Mouse (Mus musculus) heart, embryonic 11.5 days (tissue): Measurements from ENCODE around the gene Atp13a3. TPM values are rescaled to one million over a fixed set of nuclear protein-coding genes. Genes with fewer than 3 reads are reported as not detected.

ENCODE experiments used
- ATAC-seq: fragments of 200-750 bp; cut with Nextera tagmentation; replicated peaks from 2 replicates; pipeline ENCODE4 v1.8.0; 2017; ENCODE audit warnings: moderate library complexity; ENCODE audit not compliant: insufficient number of reproducible peaks, low FRiP score, low TSS enrichment
- H3K27ac ChIP-seq: fragments of 300-500 bp; sonication (generic); 2 replicates; pipeline ENCODE4 v1.5.1; 2014; ENCODE audit warnings: mild to moderate bottlenecking, low read depth, low read length
- H3K27me3 ChIP-seq: fragments of 300-500 bp; sonication (generic); 2 replicates; pipeline ENCODE4 v1.6.1; 2014; ENCODE audit warnings: mild to moderate bottlenecking, low read length, mixed read lengths; ENCODE audit not compliant: control insufficient read depth, insufficient read depth
- H3K36me3 ChIP-seq: fragments of 300-500 bp; sonication (generic); 2 replicates; pipeline ENCODE4 v1.6.1; 2014; ENCODE audit warnings: mild to moderate bottlenecking, low read length, moderate library complexity, mixed read lengths; ENCODE audit not compliant: control insufficient read depth, insufficient read depth
- H3K4me1 ChIP-seq: fragments of 300-500 bp; sonication (generic); 2 replicates; pipeline ENCODE4 v1.6.1; 2014; ENCODE audit warnings: low read length; ENCODE audit not compliant: control insufficient read depth, insufficient read depth
- H3K4me2 ChIP-seq: fragments of 300-500 bp; sonication (generic); 2 replicates; pipeline ENCODE4 v1.6.1; 2014; ENCODE audit warnings: mild to moderate bottlenecking, moderate library complexity
- H3K4me3 ChIP-seq: fragments of 300-500 bp; sonication (generic); 2 replicates; pipeline ENCODE4 v1.5.1; 2014; ENCODE audit warnings: low read depth, low read length
- H3K9ac ChIP-seq: fragments of 300-500 bp; sonication (generic); 2 replicates; pipeline ENCODE4 v1.6.1; 2014; ENCODE audit warnings: mild to moderate bottlenecking, low read depth, low read length, moderate library complexity
- H3K9me3 ChIP-seq: fragments of 300-500 bp; sonication (generic); replicated peaks from 2 replicates; pipeline ENCODE4 v1.6.1; 2016; ENCODE audit warnings: low read length; ENCODE audit not compliant: control insufficient read depth
- WGBS: fragments of 180-500 bp; shearing (Covaris S2); extraction: QIAGEN DNeasy Blood & Tissue Kit; methylation state at CpG from one replicate; pipeline ENCODE4 v1.1.7; 2014; ENCODE audit not compliant: insufficient replicate concordance; 5-methylcytosine and 5-hydroxymethylcytosine counted together
- polyA plus RNA-seq: library from polyadenylated mRNA; unstranded; fragments of >200 nt; fragmentation: Nextera tagmentation; extraction: Ambion mirVana; gene quantifications from 2 replicates; pipeline ENCODE4 v1.2.1, GENCODE M21; 2014

Atp13a3 gene
- polyA plus RNA-seq, 1 experiment from 2014 or later = 14.3 TPM

DNA sequence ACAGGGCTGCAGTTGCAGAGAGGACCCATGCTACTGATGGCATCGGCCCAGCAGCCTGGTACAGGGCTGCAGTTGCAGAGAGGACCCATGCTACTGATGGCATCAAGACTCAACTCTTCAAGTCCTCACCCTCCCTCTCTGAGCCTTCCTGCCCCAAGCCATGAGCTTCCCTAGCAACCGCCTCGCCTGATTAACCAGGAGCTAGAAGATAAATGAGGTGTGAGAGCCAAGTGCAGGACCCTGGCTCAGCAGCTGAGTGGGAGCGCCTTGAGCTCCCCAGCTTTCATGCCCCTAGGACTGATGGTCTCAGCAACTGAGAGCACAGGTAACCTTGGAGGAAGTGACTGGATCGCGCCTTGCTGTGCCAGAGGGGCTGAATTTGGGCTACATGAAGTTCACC, 115.3 kb downstream of the Atp13a3 start:
- no peaks in the 10 kb centered on the region for H3K9me3 ChIP-seq
- H3K27ac ChIP-seq = no peak overlapping the region
- H3K27me3 ChIP-seq = peaks cover 5% of the 10 kb centered on the region
- H3K36me3 ChIP-seq = no peaks in the 10 kb centered on the region
- no peak overlapping the region for H3K4me3 ChIP-seq
- H3K9ac ChIP-seq = no peak overlapping the region
- ATAC-seq = no peak
- H3K4me1 ChIP-seq = no peaks in the 10 kb centered on the region
- 57% methylated on average over 6 of the region's 6 CpGs for WGBS
- H3K4me2 ChIP-seq = no peak overlapping the region

- 58% methylated on average over 4 of the region's 4 CpGs for WGBS
- no peaks in the 10 kb centered on the region for H3K36me3 ChIP-seq
- H3K9me3 ChIP-seq = no peaks in the 10 kb centered on the region
- no peak overlapping the region for H3K4me2 ChIP-seq
- H3K27ac ChIP-seq = no peak overlapping the region
- H3K27me3 ChIP-seq = peaks cover 40% of the 10 kb centered on the region
- peaks cover 7% of the 10 kb centered on the region; the same call in 1 of the 2 replicates for H3K4me1 ChIP-seq
- ATAC-seq = no peak
- no peak overlapping the region for H3K9ac ChIP-seq
- no peak overlapping the region for H3K4me3 ChIP-seq
These were observed 120.1 kb downstream of the Atp13a3 start for GRCm38 (mm10) chr16:30285701-30286100.

GRCm38 (mm10) chr16:30283743-30284337, 121.9 kb downstream of the Atp13a3 start:
- peaks cover 7% of the 10 kb centered on the region; the same call in 1 of the 2 replicates for H3K4me1 ChIP-seq
- 0 out of 2 replicates have a peak overlapping the region, but pooled peaks have one; percentile 8 for H3K4me3 ChIP-seq
- peaks cover 40% of the 10 kb centered on the region for H3K27me3 ChIP-seq
- H3K9ac ChIP-seq = no peak overlapping the region
- H3K4me2 ChIP-seq = peak overlapping the region; percentile 43
- 3% methylated on average over 15 of the region's 15 CpGs for WGBS
- no peaks in the 10 kb centered on the region for H3K36me3 ChIP-seq
- ATAC-seq = no peak
- no peaks in the 10 kb centered on the region for H3K9me3 ChIP-seq
- no peak overlapping the region for H3K27ac ChIP-seq

- Histone ChIP-seq H3K27me3 (peaks cover 40% of the 10 kb centered on the region), H3K9me3 (no peaks in the 10 kb centered on the region), H3K9ac (no peak within 1 kb of the TSS), H3K4me3 (peak within 1 kb of the TSS; percentile 31), H3K27ac (no peak within 1 kb of the TSS), H3K4me2 (peak within 1 kb of the TSS; percentile 64), H3K36me3 (no peaks in the 10 kb centered on the region), H3K4me1 (peaks cover 7% of the 10 kb centered on the region; the same call in 1 of the 2 replicates)
- 7% methylated on average over 34 of the region's 34 CpGs for WGBS
- ATAC-seq = no peak
These were observed 122.8 kb downstream of the Atp13a3 start, which contains the start of gene Lrrc15 for GRCm38 (mm10) chr16:30282844-30283495. Lrrc15 (minus strand) TSS chr16:30283256.

DNA sequence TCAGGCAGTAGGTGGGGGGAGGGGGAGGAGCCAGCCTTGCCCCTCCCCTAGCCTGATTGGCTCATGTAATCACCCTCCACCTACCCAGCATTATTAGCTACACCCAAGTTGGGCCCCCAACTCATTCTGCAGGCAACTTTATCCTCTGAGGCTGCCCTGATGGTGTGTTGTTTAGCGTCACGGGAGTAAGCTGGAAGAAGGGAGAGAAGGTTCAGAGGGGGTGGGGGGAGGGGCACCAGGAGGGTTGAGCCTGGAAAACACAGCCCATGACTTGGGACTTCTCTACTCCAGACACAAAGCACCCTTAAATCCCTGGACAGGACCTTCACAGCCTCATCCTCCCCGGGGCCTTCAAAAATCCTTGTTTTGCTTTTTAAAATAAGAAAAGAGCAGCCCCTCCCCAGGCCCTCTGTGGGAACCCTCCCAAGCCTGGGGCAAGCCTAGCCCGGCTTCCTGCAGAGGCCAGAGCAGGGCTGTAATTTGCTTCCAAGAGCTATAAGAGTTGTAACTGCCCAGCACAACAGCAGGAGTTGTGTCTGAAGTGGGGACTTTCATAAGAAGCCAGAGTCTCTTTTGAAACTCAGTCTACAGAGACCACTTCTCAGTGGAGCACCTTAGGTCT, 125.0 kb downstream of the Atp13a3 start:
- no peak; the same call in 1 of the 2 replicates for ATAC-seq
- Histone ChIP-seq H3K4me3 (no peak overlapping the region), H3K36me3 (no peaks in the 10 kb centered on the region), H3K4me2 (no peak overlapping the region), H3K27ac (no peak overlapping the region), H3K4me1 (peaks cover 7% of the 10 kb centered on the region; the same call in 1 of the 2 replicates), H3K9ac (no peak overlapping the region), H3K27me3 (peaks cover 40% of the 10 kb centered on the region), H3K9me3 (no peaks in the 10 kb centered on the region)
- WGBS = 12% methylated on average over 4 of the region's 4 CpGs

GRCm38 (mm10) chr16:30278406-30278805, 127.4 kb downstream of the Atp13a3 start:
- Histone ChIP-seq H3K9ac (no peak overlapping the region), H3K9me3 (no peaks in the 10 kb centered on the region), H3K4me2 (no peak overlapping the region), H3K27me3 (peaks cover 19% of the 10 kb centered on the region), H3K27ac (no peak overlapping the region), H3K4me1 (peaks cover 7% of the 10 kb centered on the region; the same call in 1 of the 2 replicates), H3K4me3 (no peak overlapping the region), H3K36me3 (no peaks in the 10 kb centered on the region)
- no peak for ATAC-seq
- WGBS = 85% methylated on average over 11 of the region's 11 CpGs

DNA sequence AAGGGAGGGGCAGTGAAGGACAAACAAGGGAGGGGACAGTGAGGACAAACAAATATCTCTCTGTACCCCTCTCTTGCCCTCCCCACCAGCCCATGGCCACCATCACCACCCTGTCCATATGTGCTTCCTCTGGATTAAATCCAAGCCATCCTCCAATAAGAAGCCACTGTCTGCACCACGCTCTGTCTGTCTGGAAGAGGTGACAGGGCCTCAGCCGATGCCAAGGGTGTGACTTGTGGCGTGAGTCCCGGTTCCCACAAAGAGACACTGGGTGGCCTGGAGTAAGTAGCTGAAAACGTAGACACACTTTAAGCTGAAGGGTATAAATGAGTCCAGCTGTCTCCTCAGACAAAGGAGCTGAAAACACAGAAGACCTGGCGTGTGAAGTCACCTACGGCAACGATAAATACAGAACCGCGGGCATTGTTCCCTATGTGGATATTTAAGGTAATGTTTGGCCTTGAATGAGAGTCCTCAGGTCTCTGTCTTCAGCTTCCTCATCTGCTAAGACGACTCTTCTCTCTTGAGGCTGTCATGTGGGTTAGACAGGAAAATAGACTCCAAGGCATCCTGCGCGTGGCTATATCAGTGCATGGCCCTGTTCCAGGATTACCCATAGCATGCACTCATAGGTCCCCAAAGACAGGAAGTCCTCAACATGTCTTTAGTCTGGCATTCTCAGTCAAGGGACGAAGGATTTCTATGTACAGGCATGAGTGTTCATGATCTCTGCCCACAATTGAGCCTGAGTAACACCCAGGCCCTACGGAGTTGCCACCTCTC, 130.0 kb downstream of the Atp13a3 start:
- Histone ChIP-seq H3K4me3 (no peak overlapping the region), H3K4me1 (peaks cover under 1% of the 10 kb centered on the region; the same call in 1 of the 2 replicates), H3K27me3 (no peaks in the 10 kb centered on the region), H3K9me3 (no peaks in the 10 kb centered on the region), H3K4me2 (no peak overlapping the region), H3K9ac (no peak overlapping the region), H3K36me3 (no peaks in the 10 kb centered on the region), H3K27ac (no peak overlapping the region)
- 77% methylated on average over 15 of the region's 15 CpGs for WGBS
- no peak for ATAC-seq

- Histone ChIP-seq H3K4me1 (no peaks in the 10 kb centered on the region; the same call in 1 of the 2 replicates), H3K4me2 (no peak overlapping the region), H3K9ac (no peak overlapping the region), H3K27me3 (no peaks in the 10 kb centered on the region), H3K4me3 (no peak overlapping the region), H3K9me3 (no peaks in the 10 kb centered on the region), H3K27ac (no peak overlapping the region), H3K36me3 (no peaks in the 10 kb centered on the region)
- no peak for ATAC-seq
- WGBS = 86% methylated on average over 8 of the region's 8 CpGs
These were observed 132.7 kb downstream of the Atp13a3 start for GRCm38 (mm10) chr16:30273065-30273464.
